Mouse (Mus musculus) stomach, postnatal 0 days (tissue): ENCODE results near the gene 4933424G06Rik.
"Not testable (repeated sequence)": the region's sequence is repeated elsewhere in the genome, so short reads cannot be mapped to it uniquely, and the experiment has no call there.

Experiments
- CTCF ChIP-seq: IDR thresholded peaks from 2 replicates; pipeline ENCODE4 v1.5.1; 2016; ENCODE audit warnings: antibody characterized with exemption, low read depth, mild to moderate bottlenecking, moderate library complexity
- EP300 ChIP-seq: optimal IDR thresholded peaks from 2 replicates; pipeline ENCODE3; 2016; ENCODE audit warnings: antibody characterized with exemption

DNA sequence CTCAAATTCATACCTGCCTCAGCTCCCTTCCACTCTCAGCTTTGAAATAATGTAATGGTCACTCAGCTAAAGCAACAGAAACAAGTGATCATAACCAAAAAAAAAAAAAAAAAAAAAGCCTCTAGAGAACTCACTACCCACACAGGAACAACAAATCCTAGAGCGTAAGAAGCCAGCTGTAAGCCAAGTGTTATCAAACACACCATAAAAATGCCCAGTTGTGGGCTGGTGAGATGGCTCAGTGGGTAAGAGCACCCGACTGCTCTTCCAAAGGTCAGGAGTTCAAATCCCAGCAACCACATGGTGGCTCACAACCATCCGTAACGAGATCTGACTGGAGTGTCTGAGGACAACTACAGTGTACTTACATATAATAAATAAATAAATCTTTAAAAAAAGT, 41.9 kb upstream of the 4933424G06Rik start:
- not testable (repeated sequence) for TF ChIP-seq CTCF, EP300
